Mouse (Mus musculus): ENCODE results near the gene Plpp1.

Plpp1 gene

GRCm38 (mm10) chr13:112798243-112798952 is 2.2 kb upstream of the Plpp1 start:
- H3K36me3 ChIP-seq (ENCODE audit: control insufficient read depth, insufficient read depth, low read length, poor library complexity, severe bottlenecking) = no peaks in the 10 kb centered on the region
- DNase-seq (ENCODE audit: low read depth, low spot score) = no peak
- no peaks in the 10 kb centered on the region for H3K27me3 ChIP-seq (ENCODE audit: control insufficient read depth, insufficient read depth, low read length, poor library complexity, severe bottlenecking)

GRCm38 (mm10) chr13:112798953-112799305 is 1.7 kb upstream of the Plpp1 start:
- H3K36me3 ChIP-seq (ENCODE audit: control insufficient read depth, insufficient read depth, low read length, poor library complexity, severe bottlenecking) = no peaks in the 10 kb centered on the region
- no peak for DNase-seq (ENCODE audit: low read depth, low spot score)
- no peaks in the 10 kb centered on the region for H3K27me3 ChIP-seq (ENCODE audit: control insufficient read depth, insufficient read depth, low read length, poor library complexity, severe bottlenecking)

- no peaks in the 10 kb centered on the region for H3K36me3 ChIP-seq (ENCODE audit: control insufficient read depth, insufficient read depth, low read length, poor library complexity, severe bottlenecking)
- DNase-seq (ENCODE audit: low read depth, low spot score) = peak; percentile 49
- no peaks in the 10 kb centered on the region for H3K27me3 ChIP-seq (ENCODE audit: control insufficient read depth, insufficient read depth, low read length, poor library complexity, severe bottlenecking)
Measured at GRCm38 (mm10) chr13:112799721-112800241, 811 bp upstream of the Plpp1 start.

- Histone ChIP-seq H3K36me3 (ENCODE audit: control insufficient read depth, insufficient read depth, low read length, poor library complexity, severe bottlenecking) (no peaks in the 10 kb centered on the region), H3K27me3 (ENCODE audit: control insufficient read depth, insufficient read depth, low read length, poor library complexity, severe bottlenecking) (no peaks in the 10 kb centered on the region)
- peak; percentile 5 for DNase-seq (ENCODE audit: low read depth, low spot score)
Measured at GRCm38 (mm10) chr13:112801381-112802004, 901 bp downstream of the Plpp1 start.

- no peaks in the 10 kb centered on the region for H3K27me3 ChIP-seq (ENCODE audit: control insufficient read depth, insufficient read depth, low read length, poor library complexity, severe bottlenecking)
- DNase-seq (ENCODE audit: low read depth, low spot score) = no peak
- H3K36me3 ChIP-seq (ENCODE audit: control insufficient read depth, insufficient read depth, low read length, poor library complexity, severe bottlenecking) = no peaks in the 10 kb centered on the region
Measured at GRCm38 (mm10) chr13:112803106-112803505, 2.5 kb downstream of the Plpp1 start.

- no peak for DNase-seq (ENCODE audit: low read depth, low spot score)
- Histone ChIP-seq H3K36me3 (ENCODE audit: control insufficient read depth, insufficient read depth, low read length, poor library complexity, severe bottlenecking) (no peaks in the 10 kb centered on the region), H3K27me3 (ENCODE audit: control insufficient read depth, insufficient read depth, low read length, poor library complexity, severe bottlenecking) (no peaks in the 10 kb centered on the region)
Measured at GRCm38 (mm10) chr13:112803661-112804060, 3.1 kb downstream of the Plpp1 start.

GRCm38 (mm10) chr13:112805529-112805928 is 4.9 kb downstream of the Plpp1 start:
- Histone ChIP-seq H3K27me3 (ENCODE audit: control insufficient read depth, insufficient read depth, low read length, poor library complexity, severe bottlenecking) (no peaks in the 10 kb centered on the region), H3K36me3 (ENCODE audit: control insufficient read depth, insufficient read depth, low read length, poor library complexity, severe bottlenecking) (no peaks in the 10 kb centered on the region)

GRCm38 (mm10) chr13:112807936-112808667 is 7.5 kb downstream of the Plpp1 start:
- H3K36me3 ChIP-seq (ENCODE audit: control insufficient read depth, insufficient read depth, low read length, poor library complexity, severe bottlenecking) = no peaks in the 10 kb centered on the region
- no peak for DNase-seq (ENCODE audit: low read depth, low spot score)
- no peaks in the 10 kb centered on the region for H3K27me3 ChIP-seq (ENCODE audit: control insufficient read depth, insufficient read depth, low read length, poor library complexity, severe bottlenecking)

More at GRCm38 (mm10) chr13:112805529-112805928, 4.9 kb downstream of the Plpp1 start:
- no peak for DNase-seq (ENCODE audit: low read depth, low spot score)

DNA sequence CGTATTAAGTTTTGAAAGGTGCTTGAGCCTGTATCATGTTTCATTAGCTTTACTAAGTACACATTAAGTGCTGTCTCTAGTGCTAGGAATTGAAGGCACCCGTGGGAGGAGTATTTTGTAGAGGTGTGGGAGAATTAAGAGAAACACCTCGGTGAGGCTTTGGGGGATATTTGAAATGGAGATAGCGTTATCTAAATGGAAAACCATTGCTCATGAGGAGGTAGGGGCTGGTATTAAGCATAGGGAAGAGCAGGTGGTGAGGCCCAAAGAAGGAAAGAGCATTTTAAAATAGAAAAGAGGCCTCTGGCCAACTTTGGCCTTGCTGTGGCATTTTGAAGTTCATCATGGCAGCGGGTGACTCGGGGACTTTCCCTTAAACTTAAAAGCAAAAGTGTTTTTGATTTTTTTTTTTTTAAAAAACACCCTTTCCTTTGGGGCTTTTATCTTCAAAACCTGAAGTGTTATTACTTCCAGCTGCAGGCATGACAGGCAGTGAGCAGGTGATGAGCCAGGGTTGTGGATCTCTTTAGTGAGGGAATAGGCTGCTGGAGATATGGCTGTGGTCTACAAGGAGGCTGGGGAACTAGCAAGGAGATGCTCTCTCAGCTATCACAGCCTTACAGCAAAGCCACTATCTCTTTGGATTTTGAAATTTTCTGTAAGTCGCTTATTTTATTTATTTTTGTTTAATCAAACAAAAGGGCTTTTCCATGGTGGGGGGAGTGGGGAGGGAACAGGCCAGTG is 9.1 kb downstream of the Plpp1 start:
- Histone ChIP-seq H3K36me3 (ENCODE audit: control insufficient read depth, insufficient read depth, low read length, poor library complexity, severe bottlenecking) (no peaks in the 10 kb centered on the region), H3K27me3 (ENCODE audit: control insufficient read depth, insufficient read depth, low read length, poor library complexity, severe bottlenecking) (no peaks in the 10 kb centered on the region)
- DNase-seq (ENCODE audit: low read depth, low spot score) = no peak

- DNase-seq (ENCODE audit: low read depth, low spot score) = no peak
- Histone ChIP-seq H3K27me3 (ENCODE audit: control insufficient read depth, insufficient read depth, low read length, poor library complexity, severe bottlenecking) (no peaks in the 10 kb centered on the region), H3K36me3 (ENCODE audit: control insufficient read depth, insufficient read depth, low read length, poor library complexity, severe bottlenecking) (no peaks in the 10 kb centered on the region)
Measured at GRCm38 (mm10) chr13:112810248-112810645, 9.7 kb downstream of the Plpp1 start.

GRCm38 (mm10) chr13:112810751-112811150 is 10.2 kb downstream of the Plpp1 start:
- DNase-seq (ENCODE audit: low read depth, low spot score) = no peak
- Histone ChIP-seq H3K27me3 (ENCODE audit: control insufficient read depth, insufficient read depth, low read length, poor library complexity, severe bottlenecking) (no peaks in the 10 kb centered on the region), H3K36me3 (ENCODE audit: control insufficient read depth, insufficient read depth, low read length, poor library complexity, severe bottlenecking) (no peaks in the 10 kb centered on the region)

GRCm38 (mm10) chr13:112811708-112812403 is 11.3 kb downstream of the Plpp1 start:
- no peak for DNase-seq (ENCODE audit: low read depth, low spot score)
- H3K27me3 ChIP-seq (ENCODE audit: control insufficient read depth, insufficient read depth, low read length, poor library complexity, severe bottlenecking) = no peaks in the 10 kb centered on the region
- no peaks in the 10 kb centered on the region for H3K36me3 ChIP-seq (ENCODE audit: control insufficient read depth, insufficient read depth, low read length, poor library complexity, severe bottlenecking)

- Histone ChIP-seq H3K36me3 (ENCODE audit: control insufficient read depth, insufficient read depth, low read length, poor library complexity, severe bottlenecking) (no peaks in the 10 kb centered on the region), H3K27me3 (ENCODE audit: control insufficient read depth, insufficient read depth, low read length, poor library complexity, severe bottlenecking) (no peaks in the 10 kb centered on the region)
- DNase-seq (ENCODE audit: low read depth, low spot score) = no peak
Measured at GRCm38 (mm10) chr13:112815996-112816395, 15.4 kb downstream of the Plpp1 start.

DNA sequence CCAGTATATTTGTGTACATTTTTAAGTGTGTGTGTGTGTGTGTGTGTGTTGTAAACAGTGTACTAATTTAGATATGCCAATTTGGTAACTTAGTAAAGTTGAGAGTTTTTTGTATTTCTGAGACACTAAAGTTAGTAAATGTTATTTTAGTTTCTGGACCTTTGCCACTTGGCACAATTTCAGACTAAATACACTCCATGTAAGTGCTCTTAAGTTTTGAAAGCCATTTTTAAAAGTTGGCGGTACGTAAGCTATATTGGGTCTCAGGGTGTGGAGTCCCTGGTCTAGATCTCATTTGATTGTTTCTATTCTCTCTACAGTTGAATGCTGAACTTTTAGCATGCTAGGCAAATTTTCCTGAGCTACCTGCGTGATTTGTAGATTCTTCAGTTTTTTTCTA is 17.5 kb downstream of the Plpp1 start:
- DNase-seq (ENCODE audit: low read depth, low spot score) = no peak

More for the DNA sequence above, 17.5 kb downstream of the Plpp1 start:
- no peaks in the 10 kb centered on the region for H3K27me3 ChIP-seq (ENCODE audit: control insufficient read depth, insufficient read depth, low read length, poor library complexity, severe bottlenecking)
- no peaks in the 10 kb centered on the region for H3K36me3 ChIP-seq (ENCODE audit: control insufficient read depth, insufficient read depth, low read length, poor library complexity, severe bottlenecking)

Measured in splenic B cell, adult 2 months (primary cell).